Mouse (Mus musculus) bone marrow, adult 2 months (tissue): ENCODE measurements around the gene Olfr6.

ENCODE experiments used
- CTCF ChIP-seq: fragments of 200-500 bp; IDR thresholded peaks from 2 replicates; pipeline ENCODE4 v1.5.1; 2011; ENCODE audit warnings: low read length, control low read depth; ENCODE audit not compliant: control insufficient read depth, insufficient read depth
- POLR2A ChIP-seq: fragments of 200-500 bp; IDR thresholded peaks from 2 replicates; pipeline ENCODE4 v1.6.1; 2011; ENCODE audit warnings: low read depth, mild to moderate bottlenecking, control low read depth, low read length, borderline replicate concordance; ENCODE audit not compliant: control insufficient read depth

DNA sequence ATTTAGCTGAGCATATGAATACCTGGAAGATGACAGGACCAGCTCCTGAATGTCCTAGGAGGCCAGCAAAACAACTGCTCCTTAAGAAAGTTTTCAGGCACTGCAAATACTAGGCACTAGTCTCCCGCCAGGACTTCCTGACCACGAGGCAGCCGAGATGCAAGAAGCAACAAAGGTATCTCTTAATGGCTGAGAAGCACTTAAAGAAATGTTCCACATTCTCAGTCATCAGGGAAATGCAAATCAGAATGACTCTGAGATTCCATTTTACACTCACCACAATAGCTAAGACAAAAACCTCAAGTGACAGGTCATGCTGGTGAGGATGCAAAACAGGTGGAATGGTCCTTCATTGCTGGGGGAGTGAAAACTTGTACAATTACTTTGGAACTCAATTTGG, 21.5 kb upstream of the Olfr6 start:
- TF ChIP-seq CTCF: no peak
- no peak for TF ChIP-seq POLR2A
